Mouse (Mus musculus) cerebellum, postnatal 36 days (tissue): ENCODE measurements around the gene Tas2r134.

Source experiments
- DNase-seq, 2 experiments: peaks; one replicate each; pipeline ENCODE4 v3.0.0; 2021 to 2022; ENCODE audit warnings: mixed read lengths in 2 of 2

The Tas2r134 gene

GRCm38 (mm10) chr2:51627211-51627610 lies at the start of gene Tas2r134:
Gene Tas2r134, plus strand, starts transcription at chr2:51627511.
- DNase-seq = no peak

- no peak for DNase-seq
Observed at GRCm38 (mm10) chr2:51579767-51580166, 47.5 kb upstream of the Tas2r134 start.

GRCm38 (mm10) chr2:51584050-51585046 lies 43.0 kb upstream of the Tas2r134 start:
- no peak for DNase-seq

- no peak for DNase-seq
Observed at GRCm38 (mm10) chr2:51588336-51588735, 39.0 kb upstream of the Tas2r134 start.

- DNase-seq = no peak
Observed at GRCm38 (mm10) chr2:51588895-51589294, 38.4 kb upstream of the Tas2r134 start.

GRCm38 (mm10) chr2:51589627-51590026 lies 37.7 kb upstream of the Tas2r134 start:
- DNase-seq = no peak

- no peak for DNase-seq
Observed at GRCm38 (mm10) chr2:51590308-51590707, 37.0 kb upstream of the Tas2r134 start.

GRCm38 (mm10) chr2:51592157-51592556 lies 35.2 kb upstream of the Tas2r134 start:
- no peak for DNase-seq

- DNase-seq = no peak
Observed at GRCm38 (mm10) chr2:51599473-51600201, 27.7 kb upstream of the Tas2r134 start.

GRCm38 (mm10) chr2:51600202-51600487 lies 27.2 kb upstream of the Tas2r134 start:
- no peak for DNase-seq

- DNase-seq = no peak
Observed at GRCm38 (mm10) chr2:51600873-51601272, 26.4 kb upstream of the Tas2r134 start.

GRCm38 (mm10) chr2:51610305-51610704 lies 17.0 kb upstream of the Tas2r134 start:
- DNase-seq = no peak

GRCm38 (mm10) chr2:51610897-51611296 lies 16.4 kb upstream of the Tas2r134 start:
- no peak for DNase-seq

GRCm38 (mm10) chr2:51613716-51614115 lies 13.6 kb upstream of the Tas2r134 start:
- no peak for DNase-seq

- DNase-seq = no peak
Observed at GRCm38 (mm10) chr2:51621931-51622330, 5.4 kb upstream of the Tas2r134 start.

GRCm38 (mm10) chr2:51626007-51626406 lies 1.3 kb upstream of the Tas2r134 start:
- no peak for DNase-seq

- no peak for DNase-seq
Observed at GRCm38 (mm10) chr2:51631428-51631827, 4.1 kb downstream of the Tas2r134 start.

GRCm38 (mm10) chr2:51637681-51638080 lies 10.4 kb downstream of the Tas2r134 start:
- DNase-seq = no peak

- no peak for DNase-seq
Observed at GRCm38 (mm10) chr2:51641635-51642034, 14.3 kb downstream of the Tas2r134 start.

GRCm38 (mm10) chr2:51643244-51644139 lies 16.2 kb downstream of the Tas2r134 start:
- peak; percentile 8 to 12 for DNase-seq

GRCm38 (mm10) chr2:51647972-51648371 lies 20.7 kb downstream of the Tas2r134 start:
- DNase-seq = no peak

GRCm38 (mm10) chr2:51649887-51650286 lies 22.6 kb downstream of the Tas2r134 start:
- DNase-seq = no peak

- DNase-seq = no peak
Observed at GRCm38 (mm10) chr2:51652086-51652485, 24.8 kb downstream of the Tas2r134 start.
